Mouse (Mus musculus) myocyte (in vitro differentiated cells): Measurements from ENCODE around the gene Emc1. TPM values are rescaled to one million over a fixed set of nuclear protein-coding genes. Genes with fewer than 3 reads are reported as not detected.

Experiments
- H3K27me3 ChIP-seq: one replicate; pipeline ENCODE4 v1.6.1; 2011; ENCODE audit not compliant: control insufficient read depth, insufficient read depth, insufficient read length
- H3K36me3 ChIP-seq: one replicate; pipeline ENCODE4 v1.6.1; 2011; ENCODE audit not compliant: control insufficient read depth, insufficient read depth
- H3K4me2 ChIP-seq: one replicate; pipeline ENCODE4 v1.6.1; 2011; ENCODE audit warnings: low read depth, control low read depth
- H3K4me3 ChIP-seq: one replicate; pipeline ENCODE4 v1.5.1; 2011; ENCODE audit warnings: mild to moderate bottlenecking, control low read depth, moderate library complexity
- H3K79me2 ChIP-seq: one replicate; pipeline ENCODE4 v1.6.1; 2011; ENCODE audit not compliant: control insufficient read depth, insufficient read depth
- H3ac ChIP-seq: one replicate; pipeline ENCODE4 v1.6.1; 2011; ENCODE audit not compliant: control insufficient read depth, insufficient read length
- CEBPB ChIP-seq: IDR thresholded peaks from 2 replicates; pipeline ENCODE4 v1.6.1; 2011; ENCODE audit warnings: mild to moderate bottlenecking, moderate library complexity; ENCODE audit not compliant: poor library complexity, insufficient read depth, severe bottlenecking
- E2F4 ChIP-seq: IDR thresholded peaks from one replicate; pipeline ENCODE4 v1.6.1; 2011; ENCODE audit warnings: mild to moderate bottlenecking, control low read depth, moderate library complexity; ENCODE audit not compliant: insufficient read depth
- MAX ChIP-seq: IDR thresholded peaks from one replicate; pipeline ENCODE4 v1.6.1; 2011; ENCODE audit warnings: low read depth, mild to moderate bottlenecking, control low read depth
- MYOD1 ChIP-seq, 3 experiments: IDR thresholded peaks; one replicate each; pipeline ENCODE4 v1.6.1; 2011; ENCODE audit warnings: control low read depth in 2 of 3, low read depth in 2 of 3, mild to moderate bottlenecking in 2 of 3, moderate library complexity in 1 of 3; ENCODE audit not compliant: insufficient read length in 2 of 3, control insufficient read depth in 1 of 3
- MYOG ChIP-seq, 3 experiments: IDR thresholded peaks; one replicate each; pipeline ENCODE4 v1.6.1; 2011; ENCODE audit warnings: control low read depth in 2 of 3, low read depth in 2 of 3, mild to moderate bottlenecking in 2 of 3; ENCODE audit not compliant: insufficient read length in 2 of 3, control insufficient read depth in 1 of 3, insufficient read depth in 1 of 3
- POLR2A ChIP-seq: IDR thresholded peaks from one replicate; pipeline ENCODE4 v1.6.1; 2011; ENCODE audit warnings: low read depth, mild to moderate bottlenecking, control low read depth, moderate library complexity; ENCODE audit not compliant: insufficient read length
- POLR2AphosphoS2 ChIP-seq: IDR thresholded peaks from one replicate; pipeline ENCODE4 v1.6.1; 2011; ENCODE audit warnings: low read depth, control low read depth; ENCODE audit not compliant: insufficient read length
- REST ChIP-seq: IDR thresholded peaks from one replicate; pipeline ENCODE4 v1.6.1; 2011; ENCODE audit warnings: mild to moderate bottlenecking, control low read depth, moderate library complexity; ENCODE audit not compliant: insufficient read depth, insufficient read length
- SRF ChIP-seq: IDR thresholded peaks from one replicate; pipeline ENCODE4 v1.6.1; 2011; ENCODE audit warnings: low read depth; ENCODE audit not compliant: control insufficient read depth, insufficient read length
- TCF12 ChIP-seq: IDR thresholded peaks from one replicate; pipeline ENCODE4 v1.6.1; 2011; ENCODE audit warnings: mild to moderate bottlenecking, control low read depth; ENCODE audit not compliant: poor library complexity, insufficient read depth, severe bottlenecking
- TCF3 ChIP-seq: IDR thresholded peaks from one replicate; pipeline ENCODE4 v1.6.1; 2011; ENCODE audit warnings: low read depth, control low read depth; ENCODE audit not compliant: insufficient read length
- USF1 ChIP-seq: IDR thresholded peaks from one replicate; pipeline ENCODE4 v1.6.1; 2011; ENCODE audit warnings: low read depth, mild to moderate bottlenecking, control low read depth, moderate library complexity
- polyA plus RNA-seq: library from polyadenylated mRNA; unstranded; fragments of >200 nt; fragmentation: generic; extraction: Trizol; gene quantifications from one replicate; pipeline ENCODE4 v1.2.1, GENCODE M21; 2012; ENCODE audit warnings: missing spikeins

Emc1 gene
- polyA plus RNA-seq, 1 experiment, result 26.1 TPM

DNA sequence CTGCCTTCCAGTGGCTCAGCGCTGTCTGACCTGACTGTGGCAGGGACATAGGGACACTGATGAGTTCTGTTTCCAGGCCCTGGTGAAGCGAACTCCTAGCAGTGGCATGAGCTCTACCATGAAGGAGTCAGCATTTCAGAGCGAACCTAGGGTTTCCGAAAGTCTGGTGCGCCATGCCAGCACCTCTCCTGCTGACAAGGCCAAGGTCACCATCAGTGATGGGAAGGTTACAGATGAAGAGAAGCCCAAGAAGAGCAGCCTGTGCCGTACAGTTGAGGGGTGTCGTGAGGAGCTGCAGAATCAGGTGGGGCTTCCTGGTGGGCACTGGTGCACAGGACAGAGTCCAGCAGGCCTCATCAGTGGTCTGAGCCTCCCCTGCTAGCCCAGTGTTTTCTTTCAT is 69.2 kb downstream of the Emc1 start:
- Histone ChIP-seq H3K4me2 (no peak overlapping the region), H3K27me3 (no peaks in the 10 kb centered on the region), H3K36me3 (peaks cover 51% of the 10 kb centered on the region), H3K79me2 (no peaks in the 10 kb centered on the region), H3K4me3 (no peak overlapping the region), H3ac (no peak overlapping the region)
- no peak for TF ChIP-seq E2F4
- TF ChIP-seq POLR2AphosphoS2, result no peak
- no peak for TF ChIP-seq REST
- no peak for TF ChIP-seq MYOG (IDR thresholded peaks at IDR 0.05; ENCODE audit: control insufficient read depth in 1 of 3, insufficient read depth in 1 of 3, insufficient read length in 2 of 3, low read depth in 2 of 3)
- no peak for TF ChIP-seq MAX
- TF ChIP-seq TCF12, result no peak
- no peak for TF ChIP-seq POLR2A
- TF ChIP-seq CEBPB, result no peak
- no peak for TF ChIP-seq MYOD1 (IDR thresholded peaks at IDR 0.05; ENCODE audit: control insufficient read depth in 1 of 3, insufficient read length in 2 of 3, low read depth in 2 of 3)
- no peak for TF ChIP-seq USF1
- no peak for TF ChIP-seq SRF
- TF ChIP-seq TCF3, result no peak

DNA sequence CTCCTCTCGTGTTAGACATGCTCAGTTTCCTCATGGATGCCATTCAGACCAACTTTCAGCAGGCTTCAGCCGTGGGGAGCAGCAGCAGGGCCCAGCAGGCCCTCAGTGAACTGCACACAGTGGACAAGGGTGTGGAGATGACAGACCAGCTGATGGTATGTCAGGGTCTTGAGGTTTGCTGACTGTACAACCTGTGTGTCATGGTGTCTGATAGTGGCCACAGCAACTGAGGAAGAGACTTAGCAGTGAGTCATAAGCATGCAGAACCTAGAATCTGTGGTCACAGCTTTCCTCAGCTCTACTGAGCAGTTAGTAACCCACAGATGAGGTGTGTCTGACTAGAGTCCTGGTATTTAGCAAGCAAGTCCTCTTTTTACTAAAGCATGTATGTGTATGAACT is 70.0 kb downstream of the Emc1 start:
- Histone ChIP-seq H3K4me3 (no peak overlapping the region), H3K4me2 (no peak overlapping the region), H3ac (no peak overlapping the region), H3K36me3 (peaks cover 47% of the 10 kb centered on the region), H3K27me3 (no peaks in the 10 kb centered on the region), H3K79me2 (no peaks in the 10 kb centered on the region)
- TF ChIP-seq MYOD1 (IDR thresholded peaks at IDR 0.05; ENCODE audit: control insufficient read depth in 1 of 3, insufficient read length in 2 of 3, low read depth in 2 of 3) (peak in 1 of 3 experiments; percentile 40), MYOG (IDR thresholded peaks at IDR 0.05; ENCODE audit: control insufficient read depth in 1 of 3, insufficient read depth in 1 of 3, insufficient read length in 2 of 3, low read depth in 2 of 3) (peak in 1 of 3 experiments; percentile 36), REST (no peak)

DNA sequence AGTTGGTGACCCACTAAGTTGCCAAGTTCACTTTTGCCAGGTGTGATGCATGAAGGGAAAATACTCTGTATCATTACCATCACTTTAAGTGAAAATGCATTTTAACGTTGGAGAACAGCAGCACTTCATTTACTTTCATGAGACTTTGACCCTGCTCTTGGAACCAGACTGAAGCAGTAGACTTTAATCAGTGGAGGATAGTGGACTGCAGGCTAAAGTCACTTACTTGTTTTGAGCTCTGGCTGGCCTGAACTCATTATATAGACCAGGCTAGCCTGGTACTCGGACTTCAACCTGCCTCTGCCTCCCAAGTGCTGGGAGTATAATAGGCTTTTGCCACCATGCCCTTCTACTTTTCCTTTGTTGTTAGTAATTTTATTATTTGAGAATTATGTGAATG is 70.9 kb downstream of the Emc1 start:
- no peak overlapping the region for H3ac ChIP-seq
- no peak for TF ChIP-seq SRF
- TF ChIP-seq TCF3, result no peak
- no peak for TF ChIP-seq CEBPB
- TF ChIP-seq POLR2AphosphoS2, result no peak
- no peak for TF ChIP-seq REST
- no peak for TF ChIP-seq MAX
- TF ChIP-seq E2F4, result no peak
- no peak for TF ChIP-seq USF1
- TF ChIP-seq MYOG (IDR thresholded peaks at IDR 0.05; ENCODE audit: control insufficient read depth in 1 of 3, insufficient read depth in 1 of 3, insufficient read length in 2 of 3, low read depth in 2 of 3), result no peak
- no peak for TF ChIP-seq TCF12
- no peak for TF ChIP-seq MYOD1 (IDR thresholded peaks at IDR 0.05; ENCODE audit: control insufficient read depth in 1 of 3, insufficient read length in 2 of 3, low read depth in 2 of 3)
- TF ChIP-seq POLR2A, result no peak
- H3K36me3 ChIP-seq, result peaks cover 44% of the 10 kb centered on the region
- H3K79me2 ChIP-seq, result no peaks in the 10 kb centered on the region
- no peak overlapping the region for H3K4me2 ChIP-seq
- H3K4me3 ChIP-seq, result no peak overlapping the region
- no peaks in the 10 kb centered on the region for H3K27me3 ChIP-seq

Other genes with a start within 250 kb of the Emc1 start
- 247 TPM for gene Minos1, start 221.5 kb upstream of the Emc1 start, polyA plus RNA-seq
- 247 TPM for gene Capzb, start 159.7 kb upstream of the Emc1 start, polyA plus RNA-seq
- 5.6 TPM for gene Pqlc2, start 41.9 kb upstream of the Emc1 start, polyA plus RNA-seq
- 48.8 TPM for gene Akr7a5, start 41.8 kb upstream of the Emc1 start, polyA plus RNA-seq
- 115 TPM for gene Mrto4, start within 50 bp of the Emc1 start, polyA plus RNA-seq
- gene Ubr4, start within 50 bp of the Emc1 start, polyA plus RNA-seq, result 130 TPM
- 12.1 TPM for gene Iffo2, start 178.0 kb downstream of the Emc1 start, polyA plus RNA-seq